Mouse (Mus musculus) forebrain, postnatal 0 days (tissue): ENCODE measurements around the gene Tmem30c. TPM values are rescaled to one million over a fixed set of nuclear protein-coding genes. Genes with fewer than 3 reads are reported as not detected.

ENCODE experiments used
- ATAC-seq: fragments of 200-750 bp; cut with Nextera tagmentation; 2 replicates; pipeline ENCODE4 v1.8.0; 2017; ENCODE audit warnings: mild to moderate bottlenecking, moderate library complexity
- DNase-seq: peaks from one replicate; pipeline ENCODE4 v3.0.0-alpha.2; 2015
- H3K27ac ChIP-seq: fragments of 300-500 bp; sonication (generic); 2 replicates; pipeline ENCODE4 v1.5.1; 2014; ENCODE audit warnings: low read depth, mild to moderate bottlenecking, antibody characterized with exemption, low read length, moderate library complexity, mixed read lengths
- H3K27me3 ChIP-seq: fragments of 300-500 bp; sonication (generic); 2 replicates; pipeline ENCODE4 v1.6.1; 2014; ENCODE audit warnings: mild to moderate bottlenecking, low read length, mixed read lengths; ENCODE audit not compliant: insufficient read depth
- H3K36me3 ChIP-seq: fragments of 300-500 bp; sonication (generic); 2 replicates; pipeline ENCODE4 v1.6.1; 2014; ENCODE audit warnings: mild to moderate bottlenecking, moderate library complexity; ENCODE audit not compliant: insufficient read depth
- H3K4me1 ChIP-seq: fragments of 300-500 bp; sonication (generic); 2 replicates; pipeline ENCODE4 v1.6.1; 2014; ENCODE audit warnings: antibody characterized with exemption; ENCODE audit not compliant: insufficient read depth
- H3K4me2 ChIP-seq: fragments of 300-500 bp; sonication (generic); 2 replicates; pipeline ENCODE4 v1.6.1; 2014; ENCODE audit warnings: low read depth, mild to moderate bottlenecking, moderate library complexity
- H3K4me3 ChIP-seq: fragments of 300-500 bp; sonication (generic); 2 replicates; pipeline ENCODE4 v1.5.1; 2014; ENCODE audit warnings: low read depth, low read length, mixed read lengths
- H3K9ac ChIP-seq: fragments of 300-500 bp; sonication (generic); 2 replicates; pipeline ENCODE4 v1.6.1; 2014; ENCODE audit warnings: mild to moderate bottlenecking
- H3K9me3 ChIP-seq: fragments of 300-500 bp; sonication (generic); 2 replicates; pipeline ENCODE4 v1.6.1; 2016; ENCODE audit warnings: low read length
- CTCF ChIP-seq: sonication (generic); IDR thresholded peaks from 2 replicates; pipeline ENCODE4 v1.5.1; 2016; ENCODE audit warnings: antibody characterized with exemption, control low read depth, low read depth
- WGBS: fragments of 180-500 bp; shearing (Covaris S2); extraction: QIAGEN DNeasy Blood & Tissue Kit; methylation state at CpG from one replicate; pipeline ENCODE4 v1.1.7; 2014; 5-methylcytosine and 5-hydroxymethylcytosine counted together
- polyA plus RNA-seq: library from polyadenylated mRNA; unstranded; fragments of >200 nt; fragmentation: Nextera tagmentation; extraction: Ambion mirVana; gene quantifications from 2 replicates; pipeline ENCODE4 v1.2.1, GENCODE M21; 2015
- total RNA-seq: library from RNA; depleted of rRNA; stranded (reverse); fragments of >200 nt; gene quantifications from 2 replicates; pipeline ENCODE4 v1.2.3, GENCODE M21; 2014

Tmem30c gene
- total and polyA plus RNA-seq, 2 experiments from 2014 or later, result 0.24 to 0.27 TPM

DNA sequence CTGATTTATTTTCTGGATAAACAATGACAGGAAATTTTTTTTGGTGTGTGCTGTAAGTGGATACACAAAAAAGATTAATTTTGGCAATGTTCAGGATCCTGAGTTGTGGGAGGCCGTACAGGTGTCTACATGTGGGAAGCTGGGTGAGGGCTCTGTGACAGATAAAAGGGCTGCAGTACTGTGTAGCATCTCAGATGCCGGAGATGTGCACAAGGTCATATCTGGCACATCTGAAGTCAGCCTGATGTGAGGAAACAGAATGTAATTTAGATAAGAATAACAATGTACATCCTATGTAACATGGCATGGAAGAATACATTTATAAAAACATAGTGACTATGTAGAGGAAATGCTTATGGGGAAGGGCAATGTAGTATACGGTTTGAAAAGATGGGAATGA lies 20.8 kb upstream of the Tmem30c start:
- no peak overlapping the region for H3K4me2 ChIP-seq
- H3K9ac ChIP-seq, result no peak overlapping the region
- H3K4me3 ChIP-seq, result no peak overlapping the region
- H3K36me3 ChIP-seq, result no peaks in the 10 kb centered on the region
- WGBS, result 89% methylated on average over 3 of the region's 3 CpGs
- TF ChIP-seq CTCF, result no peak
- no peak for DNase-seq
- no peaks in the 10 kb centered on the region for H3K9me3 ChIP-seq
- no peak for ATAC-seq
- H3K27ac ChIP-seq, result no peak overlapping the region
- no peaks in the 10 kb centered on the region for H3K4me1 ChIP-seq
- H3K27me3 ChIP-seq, result no peaks in the 10 kb centered on the region

DNA sequence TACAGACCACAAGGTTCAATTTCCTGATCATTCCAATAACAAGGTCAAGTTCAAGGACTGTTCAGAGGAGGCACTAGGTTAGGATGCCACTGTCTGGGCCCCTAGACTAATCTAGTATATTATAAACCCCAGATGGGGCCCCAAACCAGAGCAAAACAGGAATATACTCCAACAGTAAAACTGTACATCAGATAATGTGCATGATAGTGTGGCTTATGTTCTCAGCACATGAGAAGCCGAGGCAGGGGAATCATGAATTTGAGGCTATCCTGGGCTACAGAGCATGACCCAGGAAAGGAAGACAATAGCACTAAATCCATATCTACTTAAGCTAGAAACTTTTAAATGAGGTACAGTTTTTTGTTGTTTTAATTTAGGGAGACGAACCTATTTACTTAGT lies 19.5 kb upstream of the Tmem30c start:
- H3K27me3 ChIP-seq, result no peaks in the 10 kb centered on the region
- H3K4me2 ChIP-seq, result no peak overlapping the region
- H3K4me3 ChIP-seq, result no peak overlapping the region
- H3K9ac ChIP-seq, result no peak overlapping the region
- H3K27ac ChIP-seq, result no peak overlapping the region
- H3K36me3 ChIP-seq, result no peaks in the 10 kb centered on the region
- ATAC-seq (no peak), DNase-seq (no peak)
- 89% methylated on average over 2 of the region's 2 CpGs for WGBS
- H3K4me1 ChIP-seq, result no peaks in the 10 kb centered on the region
- no peak for TF ChIP-seq CTCF
- H3K9me3 ChIP-seq, result no peaks in the 10 kb centered on the region

DNA sequence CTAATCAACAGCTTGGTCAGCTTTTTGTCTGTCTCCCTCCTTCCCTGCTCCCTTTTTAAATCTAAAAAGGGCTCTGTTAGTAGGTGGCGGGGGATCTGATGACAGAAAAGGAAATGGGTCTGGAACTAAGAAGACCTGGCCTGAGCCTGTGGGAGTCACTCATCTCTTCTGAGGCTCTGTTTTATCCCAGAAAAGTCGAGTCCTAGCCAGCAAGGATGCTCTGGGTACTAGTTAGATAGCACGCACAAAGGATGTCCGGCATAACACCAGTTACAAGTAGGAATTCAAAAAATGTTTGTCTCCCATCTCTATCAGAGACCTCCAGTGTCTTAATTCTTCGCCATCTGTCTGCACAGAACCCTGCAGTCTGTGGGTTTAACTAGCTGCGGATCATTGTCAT lies 12.8 kb upstream of the Tmem30c start:
- TF ChIP-seq CTCF, result no peak
- Histone ChIP-seq H3K9ac (no peak overlapping the region), H3K27ac (no peak overlapping the region), H3K4me2 (no peak overlapping the region), H3K27me3 (no peaks in the 10 kb centered on the region), H3K4me3 (no peak overlapping the region), H3K4me1 (no peaks in the 10 kb centered on the region), H3K36me3 (no peaks in the 10 kb centered on the region), H3K9me3 (no peaks in the 10 kb centered on the region)
- ATAC-seq (no peak), DNase-seq (no peak)
- whole genome bisulfite sequencing, result 87% methylated on average over 6 of the region's 6 CpGs

DNA sequence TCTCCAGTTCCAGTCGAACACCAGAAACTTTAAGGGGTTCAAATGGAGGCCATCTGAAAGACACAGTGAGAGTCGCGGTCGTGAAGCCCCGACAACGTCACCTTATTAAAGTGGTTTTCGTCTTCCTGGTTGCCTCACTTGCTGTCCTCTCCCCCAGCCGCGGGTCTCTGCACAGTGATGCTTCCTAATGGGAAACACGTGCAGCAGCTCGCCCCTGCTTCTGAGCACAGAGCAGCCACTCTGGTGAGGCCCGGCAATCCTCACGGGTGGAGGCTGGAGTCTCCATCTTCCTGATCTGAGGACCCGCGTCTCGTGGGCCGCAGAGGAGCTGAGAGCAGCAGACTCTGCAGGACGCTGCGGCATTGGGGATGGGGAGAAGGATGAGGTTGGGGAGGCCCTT lies 11.1 kb upstream of the Tmem30c start:
- DNase-seq, result no peak
- no peaks in the 10 kb centered on the region for H3K27me3 ChIP-seq
- 70% methylated on average over 19 of the region's 19 CpGs for WGBS
- H3K36me3 ChIP-seq, result no peaks in the 10 kb centered on the region
- no peaks in the 10 kb centered on the region for H3K4me1 ChIP-seq
- H3K4me2 ChIP-seq, result no peak overlapping the region
- H3K9me3 ChIP-seq, result no peaks in the 10 kb centered on the region
- no peak for ATAC-seq
- H3K4me3 ChIP-seq, result no peak overlapping the region
- no peak overlapping the region for H3K9ac ChIP-seq
- TF ChIP-seq CTCF, result no peak
- no peak overlapping the region for H3K27ac ChIP-seq

DNA sequence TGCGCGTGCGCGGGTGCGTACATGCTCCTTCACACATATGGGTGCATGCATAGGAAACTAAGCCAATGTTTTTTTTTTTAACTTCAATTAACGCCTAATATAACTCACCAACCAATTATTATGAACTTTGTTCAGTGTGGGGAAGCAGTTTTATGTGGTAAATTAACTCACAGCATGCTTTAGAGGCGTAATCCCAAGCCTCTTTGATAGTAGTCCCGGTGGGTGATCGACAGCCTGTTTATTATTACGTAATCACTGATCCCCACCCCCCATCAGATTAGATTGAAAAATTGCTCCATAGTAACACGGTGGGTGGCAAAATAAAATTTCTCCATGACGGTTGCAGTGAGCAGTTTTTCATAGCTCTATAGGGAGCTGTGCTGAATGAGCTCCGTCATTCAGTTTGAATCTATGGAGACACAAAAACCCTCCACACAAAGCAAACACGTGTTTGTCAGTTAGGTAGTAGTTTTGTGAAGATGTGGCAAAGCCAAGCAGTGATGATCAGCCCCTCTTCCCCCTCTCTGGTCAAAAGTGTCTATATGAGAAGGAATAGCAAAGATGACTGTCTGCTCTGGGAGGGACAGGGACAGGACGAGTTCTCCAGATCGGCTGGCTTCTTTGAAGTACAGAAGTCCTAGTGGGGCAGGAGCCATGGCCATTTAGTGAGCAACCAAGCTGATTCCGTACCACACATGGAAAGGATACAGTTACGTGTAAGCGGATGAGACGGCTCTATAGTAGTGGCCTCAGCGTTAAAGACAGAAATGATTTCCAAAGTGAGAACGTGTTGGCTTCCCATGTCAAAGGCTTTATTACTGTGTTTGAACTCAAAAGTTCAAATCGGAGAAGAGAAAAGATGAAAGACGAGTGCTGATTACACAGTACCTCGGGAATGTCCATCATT lies 10.4 kb upstream of the Tmem30c start:
- no peak overlapping the region for H3K4me2 ChIP-seq
- peak; percentile 34; the same call in 1 of the 2 replicates for ATAC-seq

DNA sequence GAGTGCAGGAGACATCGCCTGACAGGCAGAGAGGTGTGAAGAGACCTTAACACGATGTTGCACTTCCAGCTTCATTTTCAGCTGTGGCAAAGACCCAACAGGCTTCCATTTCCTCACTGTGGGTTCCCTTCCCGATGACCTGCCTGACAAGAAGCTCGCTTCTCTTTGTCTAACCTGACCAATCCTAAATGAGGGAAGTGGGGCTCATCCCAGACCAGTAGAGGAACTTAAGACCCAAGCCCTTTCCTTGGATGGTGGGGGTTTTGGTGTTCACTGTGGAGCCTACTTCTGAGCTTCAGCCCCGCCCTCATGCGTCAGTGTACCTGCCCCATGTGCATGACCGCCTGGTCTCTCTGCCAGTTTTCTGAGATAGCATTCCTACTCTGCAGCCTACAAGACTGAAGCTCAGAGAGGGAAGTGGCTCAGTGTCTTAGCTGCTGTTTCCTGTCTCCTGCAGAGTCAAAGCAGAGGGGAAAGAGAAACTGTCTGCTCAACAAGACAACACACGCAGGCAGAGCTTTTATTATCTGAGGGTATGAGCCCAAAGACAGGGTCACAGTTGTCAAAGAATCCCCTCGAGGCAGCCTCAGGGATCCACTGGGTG lies 8.9 kb upstream of the Tmem30c start:
- no peaks in the 10 kb centered on the region for H3K9me3 ChIP-seq
- no peak for ATAC-seq
- no peaks in the 10 kb centered on the region for H3K27me3 ChIP-seq
- H3K4me1 ChIP-seq, result no peaks in the 10 kb centered on the region
- no peak for DNase-seq
- H3K36me3 ChIP-seq, result no peaks in the 10 kb centered on the region
- H3K4me3 ChIP-seq, result no peak overlapping the region
- H3K27ac ChIP-seq, result no peak overlapping the region
- whole genome bisulfite sequencing, result 84% methylated on average over 9 of the region's 9 CpGs
- H3K4me2 ChIP-seq, result no peak overlapping the region
- TF ChIP-seq CTCF, result no peak
- no peak overlapping the region for H3K9ac ChIP-seq

More for the DNA sequence above, 10.4 kb upstream of the Tmem30c start:
- Histone ChIP-seq H3K9ac (no peak overlapping the region), H3K4me1 (no peaks in the 10 kb centered on the region), H3K9me3 (no peaks in the 10 kb centered on the region), H3K4me3 (no peak overlapping the region), H3K27ac (no peak overlapping the region), H3K27me3 (no peaks in the 10 kb centered on the region), H3K36me3 (no peaks in the 10 kb centered on the region)
- WGBS, result 70% methylated on average over 25 of the region's 25 CpGs
- no peak for TF ChIP-seq CTCF
- DNase-seq, result peak; percentile 5

DNA sequence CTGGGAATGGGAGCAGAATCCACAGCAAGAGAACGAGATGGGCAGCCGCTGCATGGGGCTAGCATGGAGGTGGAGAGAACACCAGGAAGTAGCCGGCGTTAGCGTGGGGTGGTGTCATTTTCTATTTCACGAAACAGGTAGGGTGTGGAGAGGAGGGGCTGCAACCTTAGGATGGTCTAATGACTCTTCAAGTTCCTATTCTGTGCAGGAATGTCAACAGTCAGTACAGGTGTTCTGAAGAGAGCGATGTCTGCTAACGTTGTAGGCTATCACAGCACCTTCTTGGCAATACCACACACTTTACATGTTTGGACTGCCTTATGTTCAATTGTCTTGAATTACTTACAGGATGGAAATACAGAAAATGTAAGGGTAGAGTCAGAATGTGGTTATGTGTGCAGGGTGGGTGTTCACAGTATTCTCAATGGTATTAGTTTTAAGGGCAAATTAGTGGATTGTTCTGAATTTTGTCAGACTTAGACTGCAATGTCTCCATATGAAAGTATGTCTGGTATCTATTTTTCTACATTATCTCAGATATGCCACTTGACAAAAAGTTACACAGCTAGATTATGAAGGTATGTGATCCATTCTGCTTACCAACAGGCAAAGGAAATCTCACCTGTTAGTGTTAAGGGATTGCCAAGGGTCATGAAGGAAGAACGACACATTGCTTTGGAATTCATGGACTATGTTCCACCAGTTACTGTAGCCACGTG lies 2.7 kb upstream of the Tmem30c start:
- Histone ChIP-seq H3K27me3 (no peaks in the 10 kb centered on the region), H3K36me3 (no peaks in the 10 kb centered on the region), H3K4me3 (no peak overlapping the region), H3K4me2 (no peak overlapping the region), H3K4me1 (no peaks in the 10 kb centered on the region), H3K9me3 (no peaks in the 10 kb centered on the region), H3K9ac (no peak overlapping the region), H3K27ac (no peak overlapping the region)
- TF ChIP-seq CTCF, result no peak
- ATAC-seq (no peak), DNase-seq (no peak)
- WGBS, result 86% methylated on average over 10 of the region's 10 CpGs
